Mouse (Mus musculus): ENCODE results near the gene Ephb1.

DNA sequence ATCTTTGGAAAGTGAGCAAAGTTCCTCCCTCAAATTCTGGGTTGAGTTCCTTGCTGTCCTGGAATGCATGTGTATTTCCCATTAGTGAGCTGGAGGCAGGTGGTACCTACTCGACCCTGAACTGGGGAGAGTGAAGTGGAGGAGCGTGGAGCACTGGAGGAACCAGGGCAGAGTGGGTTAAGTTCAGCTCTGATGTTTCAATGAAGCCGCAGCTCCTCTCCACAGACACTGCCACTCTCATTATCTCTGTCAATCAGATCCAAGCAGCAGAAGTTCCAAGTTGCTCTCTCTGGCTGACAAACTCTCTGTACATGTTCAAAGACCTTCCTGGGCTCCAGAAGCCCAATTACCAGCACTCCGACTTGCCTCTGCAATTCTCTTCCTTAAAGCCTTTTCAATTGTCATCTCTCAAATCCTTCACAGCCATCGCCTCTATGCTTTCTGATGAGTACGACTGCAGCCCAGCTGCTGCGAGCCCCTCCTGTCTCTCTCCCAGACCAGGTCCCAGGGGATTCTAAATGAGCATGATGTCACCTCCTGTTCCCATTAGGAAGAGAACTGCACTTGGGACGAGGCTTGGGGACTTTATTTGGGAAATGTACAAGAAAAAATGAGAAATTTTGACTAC lies 420.4 kb downstream of the Ephb1 start:
- no peak for TF ChIP-seq CTCF (IDR thresholded peaks at IDR 0.05; ENCODE audit: low read depth, low read length)
- no peak for TF ChIP-seq POLR2A (IDR thresholded peaks at IDR 0.05; ENCODE audit: borderline replicate concordance, low read depth, low read length)

All from bone marrow macrophage, adult 2 months (primary cell).